Mouse (Mus musculus) liver, adult 2 months (tissue): ENCODE measurements around the gene Cdkn2aipnl.

Source experiments
- CTCF ChIP-seq: fragments of 200-500 bp; IDR thresholded peaks from 2 replicates; pipeline ENCODE4 v1.5.1; 2011; ENCODE audit warnings: low read depth, low read length, control low read depth
- POLR2A ChIP-seq: fragments of 200-500 bp; IDR thresholded peaks from 2 replicates; pipeline ENCODE4 v1.6.1; 2011; ENCODE audit warnings: low read length, control low read depth; ENCODE audit not compliant: insufficient read depth; ENCODE audit errors: extremely low read depth

DNA sequence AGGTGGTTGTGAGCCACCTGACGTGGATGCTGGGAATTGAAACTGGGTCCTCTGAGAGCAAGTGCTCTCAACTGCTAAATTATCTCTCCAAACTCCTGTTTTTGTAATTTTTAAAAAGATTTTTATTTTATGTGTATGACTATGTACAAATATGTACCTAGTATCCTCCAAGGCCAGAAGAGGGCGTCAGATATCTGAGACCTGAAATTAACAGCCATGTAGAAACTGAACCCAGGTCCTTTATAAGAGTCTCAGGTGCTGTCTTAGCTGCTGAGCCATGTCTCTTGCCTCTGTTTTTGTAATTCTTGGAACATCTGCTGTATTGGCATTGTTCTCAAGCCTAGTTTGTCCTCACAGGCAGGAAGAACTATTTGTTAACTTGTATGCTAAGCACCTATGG lies 2.0 kb downstream of the Cdkn2aipnl start:
- no peak for TF ChIP-seq CTCF
- no peak for TF ChIP-seq POLR2A
